Mouse (Mus musculus) thymus, adult 2 months (tissue): ENCODE measurements around the gene Rtn4. TPM values are rescaled to one million over a fixed set of nuclear protein-coding genes. Genes with fewer than 3 reads are reported as not detected.

Experiments
- DNase-seq: peaks from one replicate; pipeline ENCODE4 v3.0.0; 2021
- H3K27ac ChIP-seq: fragments of 200-500 bp; 2 replicates; pipeline ENCODE4 v1.5.1; 2012; ENCODE audit warnings: low read length, control low read depth; ENCODE audit not compliant: control insufficient read depth, insufficient read depth
- H3K27me3 ChIP-seq: fragments of 200-500 bp; 2 replicates; pipeline ENCODE4 v1.6.1; 2012; ENCODE audit warnings: mild to moderate bottlenecking, low read length, moderate library complexity, mixed read lengths; ENCODE audit not compliant: control insufficient read depth, insufficient read depth
- H3K36me3 ChIP-seq: fragments of 200-500 bp; 2 replicates; pipeline ENCODE4 v1.6.1; 2012; ENCODE audit warnings: mild to moderate bottlenecking, low read length, moderate library complexity; ENCODE audit not compliant: control insufficient read depth, insufficient read depth
- H3K4me1 ChIP-seq: fragments of 200-500 bp; replicated peaks from 2 replicates; pipeline ENCODE4 v1.6.1; 2012; ENCODE audit warnings: low read length; ENCODE audit not compliant: control insufficient read depth, insufficient read depth
- H3K4me3 ChIP-seq: fragments of 200-500 bp; 2 replicates; pipeline ENCODE4 v1.5.1; 2012; ENCODE audit warnings: mild to moderate bottlenecking, low read length, control low read depth, moderate library complexity; ENCODE audit not compliant: control insufficient read depth, insufficient read depth
- CTCF ChIP-seq: fragments of 200-500 bp; IDR thresholded peaks from 2 replicates; pipeline ENCODE4 v1.5.1; 2012; ENCODE audit warnings: mild to moderate bottlenecking, control low read depth, low read length, moderate library complexity, borderline replicate concordance; ENCODE audit not compliant: control insufficient read depth, poor library complexity, insufficient read depth; ENCODE audit errors: extremely low read depth
- POLR2A ChIP-seq: fragments of 200-500 bp; IDR thresholded peaks from 2 replicates; pipeline ENCODE4 v1.6.1; 2012; ENCODE audit warnings: mild to moderate bottlenecking, low read length, control low read depth, moderate library complexity; ENCODE audit not compliant: control insufficient read depth, poor library complexity, insufficient read depth; ENCODE audit errors: extremely low read depth
- WGBS: fragments of 180-500 bp; shearing (Covaris S2); methylation state at CpG from one replicate; pipeline ENCODE4 v1.1.7; 2018; 5-methylcytosine and 5-hydroxymethylcytosine counted together
- polyA plus RNA-seq: library from polyadenylated mRNA; depleted of rRNA; stranded (reverse); fragments of >200 nt; gene quantifications from 2 replicates; pipeline ENCODE4 v1.2.3, GENCODE M21; 2012

Rtn4 gene
- polyA plus RNA-seq, 1 experiment = 81.6 TPM

- no peak overlapping the region for H3K4me3 ChIP-seq
- no peaks in the 10 kb centered on the region for H3K27me3 ChIP-seq
- no peak overlapping the region for H3K27ac ChIP-seq
- no peaks in the 10 kb centered on the region for H3K4me1 ChIP-seq
- 94% methylated on average over 4 of the region's 4 CpGs for WGBS
- no peaks in the 10 kb centered on the region for H3K36me3 ChIP-seq
- no peak for DNase-seq
- TF ChIP-seq CTCF (no peak), POLR2A (no peak)
Measured at GRCm38 (mm10) chr11:29669706-29670105, 23.0 kb upstream of the Rtn4 start.

- DNase-seq = no peak
- H3K36me3 ChIP-seq = no peaks in the 10 kb centered on the region
- WGBS = 94% methylated on average over 2 of the region's 2 CpGs
- no peak overlapping the region for H3K4me3 ChIP-seq
- H3K27me3 ChIP-seq = no peaks in the 10 kb centered on the region
- H3K27ac ChIP-seq = no peak overlapping the region
- TF ChIP-seq CTCF (no peak), POLR2A (no peak)
- H3K4me1 ChIP-seq = no peaks in the 10 kb centered on the region
Measured at GRCm38 (mm10) chr11:29673359-29673758, 19.4 kb upstream of the Rtn4 start.

DNA sequence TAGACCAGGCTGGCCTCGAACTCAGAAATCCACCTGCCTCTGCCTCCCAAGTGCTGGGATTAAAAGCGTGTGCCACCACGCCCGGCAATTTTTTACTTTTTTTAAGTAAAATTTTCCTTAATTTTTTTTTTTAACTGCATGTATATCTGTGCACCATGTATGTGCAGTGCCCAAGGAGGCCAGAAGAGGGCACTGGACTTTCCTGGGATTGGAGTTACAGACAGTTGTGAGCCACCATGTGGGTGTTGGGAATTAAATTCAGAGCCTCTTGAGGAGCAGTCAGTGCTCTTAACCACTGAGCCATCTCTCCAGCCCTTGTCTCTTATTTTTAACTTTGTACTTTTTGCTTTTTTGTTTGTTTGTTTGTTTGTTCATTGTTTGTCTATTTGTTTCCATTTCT, 16.0 kb upstream of the Rtn4 start:
- peak; percentile 37 for DNase-seq
- WGBS = 94% methylated on average over 4 of the region's 4 CpGs
- Histone ChIP-seq H3K36me3 (no peaks in the 10 kb centered on the region), H3K27me3 (no peaks in the 10 kb centered on the region), H3K4me1 (no peaks in the 10 kb centered on the region), H3K4me3 (no peak overlapping the region), H3K27ac (no peak overlapping the region)
- no peak for TF ChIP-seq CTCF
- no peak for TF ChIP-seq POLR2A

GRCm38 (mm10) chr11:29679942-29680341, 12.8 kb upstream of the Rtn4 start:
- Histone ChIP-seq H3K36me3 (no peaks in the 10 kb centered on the region), H3K4me3 (no peak overlapping the region), H3K27me3 (no peaks in the 10 kb centered on the region), H3K27ac (no peak overlapping the region), H3K4me1 (no peaks in the 10 kb centered on the region)
- 94% methylated on average over 3 of the region's 3 CpGs for WGBS
- DNase-seq = no peak
- no peak for TF ChIP-seq CTCF
- no peak for TF ChIP-seq POLR2A

DNA sequence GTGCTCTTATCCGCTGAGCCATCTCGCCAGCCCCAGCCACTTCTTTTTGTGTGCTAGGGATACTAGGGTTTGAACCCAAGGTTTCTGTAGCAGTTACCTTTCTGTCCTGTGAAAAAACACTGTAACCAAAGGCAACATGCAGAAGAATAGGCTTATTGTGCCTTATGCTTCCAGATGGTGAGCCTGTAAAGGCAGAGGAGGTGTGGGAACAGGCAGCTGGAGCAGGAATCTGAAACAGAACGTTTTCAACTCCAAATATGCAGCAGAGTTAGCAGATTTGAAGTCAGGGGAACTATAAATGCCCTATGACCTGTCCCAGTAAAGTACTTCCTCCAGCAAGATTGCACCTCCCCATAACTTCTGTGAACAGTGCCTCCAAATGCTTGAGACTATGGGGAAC, 12.0 kb upstream of the Rtn4 start:
- H3K4me3 ChIP-seq = no peak overlapping the region
- no peaks in the 10 kb centered on the region for H3K36me3 ChIP-seq
- H3K4me1 ChIP-seq = no peaks in the 10 kb centered on the region
- 89% methylated on average over 3 of the region's 3 CpGs for WGBS
- H3K27ac ChIP-seq = no peak overlapping the region
- no peak for DNase-seq
- H3K27me3 ChIP-seq = no peaks in the 10 kb centered on the region
- TF ChIP-seq POLR2A (no peak), CTCF (no peak)

DNA sequence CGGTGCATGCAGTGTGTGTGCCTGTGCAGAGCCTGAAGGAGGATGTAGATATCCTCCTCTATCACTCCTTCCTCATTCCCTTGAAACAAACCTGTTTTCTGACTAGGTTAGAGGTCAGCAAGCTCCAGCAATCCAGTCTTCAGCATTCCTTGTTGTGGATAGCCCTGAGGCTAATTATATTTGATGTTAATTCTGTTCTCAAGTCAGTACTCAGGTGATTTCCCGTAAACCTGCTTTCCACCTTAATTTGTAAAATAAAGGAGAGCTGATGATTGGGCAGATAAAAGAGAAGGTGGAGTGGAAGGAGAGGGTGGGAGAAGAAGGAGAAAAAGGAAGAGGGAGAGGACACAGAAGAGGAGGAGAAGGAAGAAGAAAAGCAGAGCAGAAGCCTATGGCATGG, 8.5 kb upstream of the Rtn4 start:
- Histone ChIP-seq H3K27me3 (no peaks in the 10 kb centered on the region), H3K4me3 (no peak overlapping the region), H3K36me3 (no peaks in the 10 kb centered on the region), H3K27ac (no peak overlapping the region), H3K4me1 (no peaks in the 10 kb centered on the region)
- no peak for TF ChIP-seq POLR2A
- TF ChIP-seq CTCF = no peak
- DNase-seq = no peak
- WGBS = 82% methylated on average over 2 of the region's 2 CpGs

- 53% methylated on average over 2 of the region's 2 CpGs for WGBS
- DNase-seq = no peak
- no peaks in the 10 kb centered on the region for H3K36me3 ChIP-seq
- no peaks in the 10 kb centered on the region for H3K4me1 ChIP-seq
- H3K27me3 ChIP-seq = no peaks in the 10 kb centered on the region
- TF ChIP-seq CTCF = no peak
- no peak overlapping the region for H3K27ac ChIP-seq
- no peak overlapping the region for H3K4me3 ChIP-seq
Measured at GRCm38 (mm10) chr11:29686176-29686575, 6.6 kb upstream of the Rtn4 start.
